Mouse (Mus musculus) common myeloid progenitor, adult 5-6 weeks (primary cell): ENCODE measurements at regions not wholly inside any gene's neighbourhood (a gene's known extent, or its start where the extent isn't known, plus 50 kb on each side); places are given as distances from the start of the nearest gene placed in this dataset.

Experiments used
- ATAC-seq: replicated peaks from 2 replicates; pipeline ENCODE4 v1.8.0; 2016; ENCODE audit warnings: low read depth, mild to moderate bottlenecking, moderate TSS enrichment, inconsistent platforms; ENCODE audit not compliant: poor library complexity, severe bottlenecking

DNA sequence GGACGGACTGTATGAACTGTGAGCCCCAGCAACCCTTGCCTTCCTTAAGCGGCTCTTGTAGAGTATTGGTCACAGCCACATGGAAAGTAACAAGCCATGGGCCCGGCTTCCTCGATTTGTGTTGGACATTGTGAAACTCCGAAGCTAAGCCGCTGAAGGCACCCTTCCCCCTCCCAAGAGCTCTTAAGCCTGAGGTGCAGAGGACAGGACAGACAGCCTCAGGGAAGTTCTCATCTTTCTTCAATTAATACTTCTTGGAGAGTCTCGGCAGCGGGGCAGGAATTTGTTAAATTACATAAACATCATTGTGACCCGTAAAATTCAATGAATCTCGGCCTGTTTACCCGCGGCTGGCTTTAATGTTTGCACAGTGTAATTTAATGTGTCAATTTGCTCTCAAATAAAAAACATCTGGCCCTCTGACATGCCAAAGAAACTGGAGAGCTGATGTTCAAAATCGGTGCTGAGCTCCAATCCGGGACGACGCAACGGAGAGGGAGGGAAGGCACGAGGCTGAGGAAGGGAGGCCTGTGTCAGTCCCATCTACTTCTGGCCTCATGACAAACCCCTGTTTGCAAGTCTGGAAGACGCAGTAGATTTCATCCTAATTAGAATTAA, 208.4 kb upstream of the Tle3 start:
- ATAC-seq: 0 out of 2 replicates have a peak, but pooled peaks have one; percentile 32

- ATAC-seq: no peak
Observed at GRCm38 (mm10) chr9:61164501-61165251, 207.5 kb upstream of the Tle3 start.

- no peak for ATAC-seq
Observed at GRCm38 (mm10) chr9:61166115-61166514, 206.1 kb upstream of the Tle3 start.

- no peak for ATAC-seq
Observed at GRCm38 (mm10) chr9:61167097-61167842, 204.9 kb upstream of the Tle3 start.

- ATAC-seq: peak; percentile 83
Observed at GRCm38 (mm10) chr9:61168931-61169330, 203.2 kb upstream of the Tle3 start.

GRCm38 (mm10) chr9:61169506-61170090, 202.6 kb upstream of the Tle3 start:
- no peak for ATAC-seq

- ATAC-seq: no peak
Observed at GRCm38 (mm10) chr9:61170921-61171320, 201.2 kb upstream of the Tle3 start.

GRCm38 (mm10) chr9:61172421-61172820, 199.7 kb upstream of the Tle3 start:
- ATAC-seq: no peak

GRCm38 (mm10) chr9:61173548-61173947, 198.6 kb upstream of the Tle3 start:
- ATAC-seq: no peak

GRCm38 (mm10) chr9:61175381-61175780, 196.8 kb upstream of the Tle3 start:
- no peak for ATAC-seq

DNA sequence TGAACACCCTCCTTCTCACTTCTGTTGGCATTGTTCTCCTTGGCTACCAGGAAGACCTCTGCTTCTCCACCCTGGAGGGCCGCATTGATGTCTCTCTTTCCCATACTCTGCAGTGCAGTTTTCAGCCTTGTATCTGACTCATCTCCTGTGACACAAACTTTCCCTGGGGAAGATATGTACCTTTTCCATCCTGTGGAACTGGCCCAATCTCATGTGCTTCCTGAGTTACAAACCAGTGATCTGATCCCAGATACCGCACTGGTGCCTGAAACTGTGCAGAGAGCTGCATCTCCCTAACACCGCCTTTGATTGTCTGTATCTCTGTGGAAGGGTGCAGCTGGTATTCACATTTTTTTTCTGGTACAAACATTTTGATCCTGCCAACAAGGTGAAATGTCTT, 195.3 kb upstream of the Tle3 start:
- ATAC-seq: no peak

DNA sequence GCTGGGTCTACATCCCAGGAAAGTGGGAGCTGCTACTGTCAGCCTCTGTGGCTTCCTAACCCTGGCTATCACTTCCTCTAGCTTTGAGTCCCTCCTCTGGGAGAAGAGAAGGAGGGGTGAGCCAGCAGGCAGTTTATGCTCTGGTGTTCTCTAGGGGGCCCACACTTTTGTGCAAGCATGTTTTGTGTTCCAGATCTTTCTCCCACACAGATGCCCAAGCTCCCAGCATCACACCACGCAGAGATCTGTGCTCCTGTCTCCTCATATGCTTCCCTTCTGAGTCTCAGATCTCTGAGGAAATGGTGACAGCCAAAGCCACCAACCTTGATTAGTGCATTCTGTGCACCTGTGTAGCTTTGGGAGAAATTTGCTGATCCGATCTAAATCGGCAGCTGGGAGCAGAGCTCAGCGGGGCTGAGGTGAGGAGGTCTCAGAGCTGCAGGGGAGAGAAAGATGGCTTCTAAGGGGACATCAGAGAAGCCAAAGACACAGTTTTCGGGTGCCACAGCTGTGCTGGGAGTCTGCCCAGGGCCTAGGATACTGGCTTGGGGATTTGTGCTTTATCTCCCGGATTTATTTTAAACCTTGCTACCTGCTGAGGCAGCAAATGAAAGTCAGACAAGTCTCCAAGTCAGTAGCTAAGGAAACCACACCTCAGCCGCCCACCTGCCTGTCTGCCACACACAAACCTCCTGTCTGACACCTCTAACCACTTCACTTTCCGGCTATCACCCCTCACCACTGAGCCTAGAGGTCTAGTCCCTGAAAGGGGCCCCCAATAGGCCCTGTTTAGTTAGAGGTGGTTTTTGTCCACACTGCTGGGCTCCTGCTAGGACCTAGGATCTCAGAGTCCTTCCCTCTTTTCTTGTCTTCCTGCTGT, 185.4 kb upstream of the Tle3 start:
- no peak for ATAC-seq

GRCm38 (mm10) chr9:61187713-61188399, 184.3 kb upstream of the Tle3 start:
- no peak for ATAC-seq

DNA sequence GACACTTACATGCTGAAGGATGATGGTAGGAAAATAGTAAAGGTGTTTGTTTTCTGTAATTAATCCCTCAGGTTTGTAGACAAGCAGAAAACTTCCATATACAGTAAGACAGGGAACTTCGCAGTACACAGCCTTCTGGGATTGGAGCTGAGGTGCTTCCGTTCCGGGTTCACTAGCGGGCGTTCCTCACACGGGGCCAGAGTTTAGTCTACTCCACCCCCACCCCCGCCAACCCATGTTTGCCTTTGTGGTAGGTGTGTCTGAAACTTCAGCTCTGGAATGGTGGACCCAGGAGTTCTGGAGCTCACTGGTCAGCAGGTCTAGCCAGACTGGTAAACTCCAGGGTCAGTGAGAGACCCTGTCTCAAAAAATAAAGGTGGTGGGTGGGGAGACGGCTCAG, 182.9 kb upstream of the Tle3 start:
- no peak for ATAC-seq

GRCm38 (mm10) chr9:61199077-61199753, 173.0 kb upstream of the Tle3 start:
- no peak for ATAC-seq

GRCm38 (mm10) chr9:61199891-61200290, 172.3 kb upstream of the Tle3 start:
- no peak for ATAC-seq

DNA sequence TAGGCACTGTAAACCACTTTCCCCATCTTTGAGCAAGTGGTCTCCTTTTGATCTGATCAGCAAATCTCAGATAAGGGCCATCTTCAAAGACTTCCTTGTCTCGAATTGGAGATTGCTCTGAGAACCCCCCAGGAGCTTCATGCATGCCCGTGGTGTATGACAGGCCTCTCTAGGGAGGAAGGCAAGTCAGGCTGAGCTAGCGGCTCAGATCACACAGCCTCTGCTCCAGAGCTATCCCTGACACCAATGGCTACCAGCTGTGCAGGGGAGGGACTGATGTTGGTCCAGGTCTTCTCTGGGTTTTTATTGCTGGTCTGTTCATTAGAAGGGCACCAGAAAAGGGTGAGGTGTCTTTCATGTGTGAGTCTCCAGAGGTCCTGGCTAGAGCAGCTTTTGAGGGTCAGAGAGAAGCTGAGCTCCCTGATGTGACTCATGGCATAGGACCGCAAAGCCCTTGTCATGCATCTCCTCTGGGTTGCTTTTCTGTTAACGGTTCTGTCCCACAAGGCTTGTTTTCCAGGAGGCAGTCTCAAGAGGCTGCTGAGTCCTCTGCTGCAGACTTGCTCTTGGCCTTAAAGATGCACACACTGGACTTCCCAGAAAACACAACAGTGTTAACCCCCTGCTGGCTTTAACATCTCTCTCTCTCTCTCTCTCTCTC, 171.7 kb upstream of the Tle3 start:
- ATAC-seq: no peak

DNA sequence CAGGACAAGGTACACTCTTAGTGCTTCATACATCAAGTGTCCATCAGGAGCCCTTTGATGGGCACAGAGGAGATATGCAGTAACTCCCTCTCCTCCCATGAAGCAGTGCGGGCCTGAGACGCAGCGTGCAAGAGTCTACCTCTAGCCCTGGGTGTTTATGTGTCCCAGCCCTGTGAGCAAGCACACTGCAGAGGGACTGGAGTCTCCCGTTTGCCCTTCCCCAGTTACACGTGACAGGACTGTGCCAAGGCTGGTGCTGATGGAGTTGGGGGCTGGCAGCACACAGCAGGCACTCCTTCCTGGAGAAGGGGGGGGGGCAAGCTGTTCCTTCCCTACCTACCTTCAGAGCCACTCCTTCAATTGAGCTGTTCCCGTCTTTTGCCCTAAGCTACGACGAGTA, 167.1 kb upstream of the Tle3 start:
- no peak for ATAC-seq
